Mouse (Mus musculus): ENCODE data around the gene Mertk.
"Not testable (repeated sequence)": the region's sequence is repeated elsewhere in the genome, so short reads cannot be mapped to it uniquely, and the experiment has no call there.

Mertk gene

GRCm38 (mm10) chr2:128698693-128699181 lies at the start of gene Mertk:
TSS of gene Mertk (plus strand) at chr2:128698956.
- peak; percentile 35 to 73 for DNase-seq (ENCODE audit: low spot score in 2 of 2)

- DNase-seq (ENCODE audit: low spot score in 2 of 2), result no peak
These were observed 18.1 kb upstream of the Mertk start for GRCm38 (mm10) chr2:128680661-128681060.

GRCm38 (mm10) chr2:128686921-128687557 lies 11.7 kb upstream of the Mertk start, which contains the start of gene Anapc1:
TSS of gene Anapc1 (minus strand) at chr2:128687391.
- DNase-seq (ENCODE audit: low spot score in 2 of 2), result peak; percentile 50 to 87

GRCm38 (mm10) chr2:128687558-128688120 lies 11.1 kb upstream of the Mertk start:
- no peak for DNase-seq (ENCODE audit: low spot score in 2 of 2)

- no peak for DNase-seq (ENCODE audit: low spot score in 2 of 2)
These were observed 6.4 kb upstream of the Mertk start for GRCm38 (mm10) chr2:128692336-128692735.

- DNase-seq (ENCODE audit: low spot score in 2 of 2), result no peak
These were observed 6.0 kb upstream of the Mertk start for GRCm38 (mm10) chr2:128692771-128693170.

GRCm38 (mm10) chr2:128693236-128693635 lies 5.5 kb upstream of the Mertk start:
- no peak for DNase-seq (ENCODE audit: low spot score in 2 of 2)

GRCm38 (mm10) chr2:128693828-128694227 lies 4.9 kb upstream of the Mertk start:
- not testable (repeated sequence) for DNase-seq (ENCODE audit: low spot score in 2 of 2)

GRCm38 (mm10) chr2:128694548-128694947 lies 4.2 kb upstream of the Mertk start:
- DNase-seq (ENCODE audit: low spot score in 2 of 2), result no peak

- no peak for DNase-seq (ENCODE audit: low spot score in 2 of 2)
These were observed 2.3 kb upstream of the Mertk start for GRCm38 (mm10) chr2:128696426-128696825.

- no peak for DNase-seq (ENCODE audit: low spot score in 2 of 2)
These were observed 1.7 kb upstream of the Mertk start for GRCm38 (mm10) chr2:128697047-128697446.

- DNase-seq (ENCODE audit: low spot score in 2 of 2), result no peak
These were observed 1.2 kb upstream of the Mertk start for GRCm38 (mm10) chr2:128697566-128697965.

- peak; percentile 33 to 77 for DNase-seq (ENCODE audit: low spot score in 2 of 2)
These were observed 540 bp upstream of the Mertk start for GRCm38 (mm10) chr2:128698140-128698692.

GRCm38 (mm10) chr2:128699201-128699885 lies 587 bp downstream of the Mertk start:
- DNase-seq (ENCODE audit: low spot score in 2 of 2), result no peak

- peak in 1 of 2 experiments; percentile 16 for DNase-seq (ENCODE audit: low spot score in 2 of 2)
These were observed 5.7 kb downstream of the Mertk start for GRCm38 (mm10) chr2:128704474-128704873.

GRCm38 (mm10) chr2:128709264-128709663 lies 10.5 kb downstream of the Mertk start:
- DNase-seq (ENCODE audit: low spot score in 2 of 2), result peak; percentile 19 to 49

GRCm38 (mm10) chr2:128710609-128711008 lies 11.9 kb downstream of the Mertk start:
- no peak for DNase-seq (ENCODE audit: low spot score in 2 of 2)

GRCm38 (mm10) chr2:128712940-128713339 lies 14.2 kb downstream of the Mertk start:
- DNase-seq (ENCODE audit: low spot score in 2 of 2), result no peak

GRCm38 (mm10) chr2:128713548-128714003 lies 14.8 kb downstream of the Mertk start:
- DNase-seq (ENCODE audit: low spot score in 2 of 2), result no peak

- DNase-seq (ENCODE audit: low spot score in 2 of 2), result no peak
These were observed 16.0 kb downstream of the Mertk start for GRCm38 (mm10) chr2:128714724-128715241.

GRCm38 (mm10) chr2:128715979-128716378 lies 17.2 kb downstream of the Mertk start:
- no peak for DNase-seq (ENCODE audit: low spot score in 2 of 2)

GRCm38 (mm10) chr2:128719380-128719779 lies 20.6 kb downstream of the Mertk start:
- DNase-seq (ENCODE audit: low spot score in 2 of 2), result no peak

Data from left cerebral cortex, adult 9 months (tissue).